Mouse (Mus musculus): ENCODE data around the gene Arl13b.

The Arl13b gene

DNA sequence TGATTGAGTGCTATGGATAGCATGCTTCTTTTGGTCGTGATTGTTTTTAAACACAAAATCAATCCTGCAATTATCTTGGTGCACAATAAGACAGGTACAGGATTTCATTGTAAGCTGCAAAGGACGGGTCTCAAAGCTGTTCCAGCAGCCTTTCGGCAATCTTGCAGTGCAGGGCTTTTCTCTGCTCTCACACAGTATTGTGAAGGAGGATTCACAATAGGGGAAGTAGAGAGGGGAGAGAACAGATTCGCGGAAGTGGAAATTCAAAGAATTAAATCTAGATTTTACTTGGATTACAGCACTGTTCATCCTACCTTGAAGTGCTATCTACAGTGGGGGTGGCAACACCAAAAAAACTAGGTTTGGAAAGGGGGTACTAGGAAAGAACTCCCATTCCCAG, 33.0 kb downstream of the Arl13b start:
- DNase-seq: no peak

DNA sequence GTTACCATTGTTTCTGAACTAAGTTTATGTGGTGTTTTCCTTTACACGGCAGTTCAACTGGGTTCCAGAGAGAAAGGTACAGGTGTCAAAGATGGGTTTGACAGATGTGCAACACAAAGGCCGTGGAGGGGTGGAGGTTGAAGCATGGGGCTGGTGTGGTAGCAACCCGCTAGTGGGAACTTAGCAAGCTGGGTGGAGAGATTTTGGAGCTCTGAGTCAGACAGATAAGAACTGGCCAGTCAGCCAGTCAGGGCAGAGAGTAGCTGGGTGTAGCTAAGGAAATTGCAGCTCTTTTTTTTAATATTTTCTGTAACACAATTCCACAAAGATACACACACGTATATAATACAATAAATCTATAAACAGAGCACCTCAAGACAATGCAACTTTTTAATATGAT, 36.0 kb downstream of the Arl13b start:
- DNase-seq: no peak

DNA sequence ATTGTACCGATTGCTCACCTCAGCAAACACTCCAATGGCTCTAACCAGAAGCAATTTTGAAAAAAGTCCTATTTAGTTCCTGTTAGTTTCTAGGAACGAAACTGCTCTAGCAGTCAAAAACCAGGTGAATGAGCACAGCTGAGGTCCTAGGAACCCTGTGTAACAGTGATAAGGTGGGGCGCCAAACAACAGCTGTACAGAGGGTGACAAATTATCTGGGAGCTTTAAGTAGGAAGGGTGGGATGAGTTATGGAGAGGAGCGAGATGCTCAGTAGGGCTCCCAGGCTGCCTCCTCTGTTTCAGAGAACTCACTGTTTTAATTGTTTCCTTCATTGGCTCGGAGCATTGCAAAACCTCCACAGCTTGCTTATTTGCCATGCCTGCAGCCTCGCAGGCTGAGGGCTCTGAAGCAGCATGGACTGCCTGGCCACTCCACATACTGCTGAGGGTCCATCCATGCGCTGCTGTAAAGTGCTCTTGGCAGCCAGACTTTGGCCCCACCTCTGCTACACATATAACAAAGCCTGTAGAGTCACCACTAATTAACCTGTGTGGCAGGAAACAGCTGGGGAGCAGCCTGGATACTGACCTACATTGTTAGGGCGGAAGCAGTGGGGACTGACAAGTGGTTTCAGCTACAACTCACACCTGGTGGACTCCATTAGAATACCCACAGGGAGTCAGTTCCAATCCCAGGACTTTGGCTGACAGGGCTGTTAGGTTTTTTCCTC, 39.4 kb downstream of the Arl13b start:
- DNase-seq: no peak

DNA sequence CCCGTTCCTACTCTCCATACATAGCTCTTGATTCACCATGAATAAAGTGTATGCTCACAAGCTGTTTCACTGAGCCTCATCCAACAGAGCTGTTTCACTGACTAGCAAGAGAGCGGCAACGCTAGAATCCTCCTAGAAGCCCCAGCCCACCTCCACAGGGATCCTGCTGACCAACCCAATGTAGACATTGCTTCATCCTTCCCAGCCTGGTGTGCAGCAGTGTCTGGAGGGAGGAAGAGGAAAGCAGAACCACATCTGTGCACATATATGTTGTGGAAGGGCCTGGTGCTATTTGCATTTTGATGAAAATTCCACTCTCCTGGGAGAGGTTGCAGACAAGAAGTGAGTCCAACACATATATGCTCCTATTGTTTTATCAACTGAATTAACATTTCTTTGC, 42.2 kb downstream of the Arl13b start:
- DNase-seq: no peak

DNA sequence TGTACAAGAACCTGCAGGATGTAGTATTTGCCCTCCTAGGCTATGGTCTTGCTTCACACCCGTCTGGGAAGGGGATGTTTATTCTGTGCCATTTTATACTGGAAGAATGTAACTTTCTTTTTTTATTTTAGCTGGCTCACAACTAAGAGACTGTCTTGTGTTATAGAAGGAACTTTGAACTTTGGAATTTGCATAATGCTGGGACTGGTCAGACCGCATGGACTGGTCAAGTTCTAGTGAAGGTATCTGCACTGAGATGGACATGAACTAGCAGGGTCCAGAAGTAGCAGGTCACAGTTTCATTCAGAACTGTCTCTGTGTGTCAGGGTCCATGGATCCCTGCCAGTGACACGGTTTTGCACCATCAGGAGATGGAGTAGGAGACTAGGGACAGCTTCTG, 47.0 kb downstream of the Arl13b start:
- DNase-seq: no peak

DNA sequence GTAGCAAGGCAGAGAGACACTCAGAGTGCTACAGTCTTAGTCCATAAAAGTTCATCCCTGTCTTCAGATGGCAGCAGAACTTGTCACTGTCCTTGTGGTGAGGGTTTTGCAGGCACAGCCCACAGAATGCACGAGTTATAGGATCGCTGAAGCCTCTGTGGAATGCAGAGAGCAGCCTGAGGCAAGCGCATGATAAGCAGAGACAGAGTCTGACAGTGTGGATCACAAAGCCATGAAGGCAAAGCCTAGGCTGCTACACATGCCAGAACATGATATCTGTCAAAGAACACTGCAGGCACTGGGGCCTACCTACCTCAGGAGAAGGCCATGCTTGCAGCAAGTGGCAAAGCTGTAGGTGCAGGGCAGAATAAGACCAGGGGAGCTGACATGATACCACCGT, 47.4 kb downstream of the Arl13b start:
- DNase-seq: no peak

DNA sequence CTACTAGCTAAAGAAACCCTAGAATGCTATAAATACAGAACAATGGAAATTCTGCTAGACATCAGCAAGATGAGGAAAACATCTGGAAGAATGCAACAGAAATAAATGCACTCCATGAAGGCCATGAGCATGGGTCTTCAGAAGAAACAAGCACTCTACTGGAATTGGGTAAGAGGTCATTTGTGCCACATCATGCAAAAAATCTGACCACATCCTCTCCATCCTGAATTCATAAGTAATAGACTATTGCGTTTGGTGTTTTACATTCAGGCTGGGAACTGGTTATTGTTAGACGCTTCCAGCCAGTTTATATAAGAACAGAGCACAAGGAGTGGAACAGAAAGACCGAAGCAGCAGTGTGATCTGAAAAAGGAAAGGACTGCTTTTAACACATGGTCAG, 48.0 kb downstream of the Arl13b start:
- DNase-seq: no peak

DNA sequence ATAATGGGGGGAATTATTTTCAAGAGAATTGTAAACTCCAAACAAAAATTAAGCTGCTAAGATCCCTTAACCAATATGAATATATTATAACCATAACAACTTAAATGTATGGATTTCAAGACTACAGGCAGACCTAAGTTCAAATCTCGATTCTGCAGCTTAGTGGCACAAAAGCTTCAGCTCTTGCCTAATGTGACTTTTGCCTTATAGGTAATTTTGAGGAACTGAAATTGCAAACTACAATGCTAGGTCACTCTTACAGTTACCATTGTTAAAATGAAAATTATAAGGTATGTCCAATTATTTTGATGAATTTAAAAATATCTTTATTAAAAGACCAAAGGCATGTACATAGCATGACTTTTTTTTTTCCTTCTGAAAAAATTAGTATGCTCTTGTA, 50.2 kb downstream of the Arl13b start:
- DNase-seq: no peak

DNA sequence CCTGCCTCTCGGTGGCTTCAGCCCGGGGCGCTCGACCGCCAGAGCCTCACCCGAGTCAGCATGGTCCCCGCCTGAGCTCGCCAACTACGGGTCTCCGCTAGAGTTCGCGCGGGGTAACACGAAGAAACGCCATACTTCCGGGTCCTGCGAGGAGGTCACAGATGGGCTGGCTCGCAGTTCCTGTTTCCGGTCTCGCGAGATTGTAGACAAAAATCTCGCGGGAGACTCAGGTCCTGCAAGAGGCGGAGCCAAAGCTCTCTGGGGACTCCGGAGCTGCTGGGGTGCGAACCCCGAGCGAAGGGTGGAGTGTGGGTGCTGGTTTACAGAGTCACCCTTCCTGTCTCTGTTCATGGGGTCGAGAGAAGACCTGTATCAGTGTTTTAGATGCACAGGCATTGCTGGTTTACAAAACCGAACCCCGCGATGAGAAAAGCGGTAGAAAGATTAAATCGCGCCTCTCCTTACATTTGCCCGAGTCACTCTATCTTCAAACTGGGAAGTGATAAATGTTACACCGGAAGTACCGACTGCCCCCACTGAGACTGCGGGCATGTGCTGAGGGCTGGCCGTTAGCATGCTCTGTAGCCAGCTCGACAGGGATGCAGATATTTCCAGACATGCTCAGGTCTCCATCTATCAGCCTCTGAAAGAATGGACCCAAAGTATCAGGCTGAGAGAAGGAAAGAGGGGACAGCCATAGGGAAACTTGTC, 60.1 kb downstream of the Arl13b start, which contains the start of gene Nsun3:
TSS of gene Nsun3 (minus strand) at position 198 of the 711 bp plus-strand sequence.
- peak; percentile 96 for DNase-seq

DNA sequence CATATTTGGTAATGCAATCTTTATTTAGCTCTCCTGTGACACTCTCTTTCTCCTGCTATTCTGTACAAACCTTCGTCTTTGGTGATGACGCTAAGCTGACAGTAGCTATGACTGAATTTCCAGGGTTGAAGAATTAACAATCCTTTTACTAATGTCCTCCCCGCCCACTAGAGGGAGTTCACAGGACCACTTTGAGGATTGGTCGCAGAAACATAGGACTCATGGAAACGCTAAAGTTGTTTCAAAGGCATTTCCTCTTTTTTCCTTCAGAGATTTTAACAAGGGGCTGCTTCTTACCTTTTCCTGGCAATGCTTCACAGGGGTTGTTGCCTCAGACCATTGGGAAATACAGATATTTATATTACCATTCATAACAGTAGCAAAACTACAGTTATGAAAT, 64.6 kb downstream of the Arl13b start:
- peak; percentile 18 for DNase-seq

DNA sequence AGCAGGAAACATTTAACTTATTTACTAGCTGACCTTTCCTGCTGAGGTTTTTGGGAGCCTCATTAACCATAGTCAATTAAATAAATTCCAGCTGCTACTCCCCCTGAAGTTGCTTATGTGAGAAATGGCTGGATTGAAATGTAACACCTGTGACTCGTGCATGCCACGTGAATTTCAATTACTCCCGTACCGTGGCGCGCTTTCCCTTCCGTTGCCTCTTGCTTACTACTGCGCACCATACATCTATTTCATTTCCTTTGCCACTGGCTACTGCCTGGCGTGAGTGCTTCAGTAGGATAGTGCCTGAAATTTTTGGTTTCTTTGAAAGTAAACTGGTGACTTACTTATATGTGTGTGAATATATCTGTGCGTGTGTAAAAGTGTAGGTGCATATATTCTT, 68.6 kb downstream of the Arl13b start:
- DNase-seq: no peak

DNA sequence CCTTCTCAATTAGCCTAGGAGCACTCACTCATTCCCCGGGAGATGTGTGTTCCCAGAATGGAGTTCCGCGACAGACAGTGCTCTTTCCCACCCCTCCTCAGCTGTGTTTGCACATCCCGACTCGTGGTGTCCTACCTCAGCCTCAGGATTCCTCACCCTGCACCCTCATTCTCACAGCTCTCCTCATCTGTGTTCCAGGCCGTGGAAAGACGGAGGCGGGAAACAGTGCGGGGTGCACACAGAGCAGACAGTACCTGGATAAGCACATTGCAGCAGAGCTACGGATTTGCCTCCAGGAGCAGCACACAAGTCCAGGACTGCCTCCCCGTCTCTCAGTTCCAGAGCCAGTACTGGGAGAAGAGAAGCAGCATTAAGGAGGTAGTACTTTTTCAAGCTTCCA, 70.8 kb downstream of the Arl13b start:
- no peak for DNase-seq

DNA sequence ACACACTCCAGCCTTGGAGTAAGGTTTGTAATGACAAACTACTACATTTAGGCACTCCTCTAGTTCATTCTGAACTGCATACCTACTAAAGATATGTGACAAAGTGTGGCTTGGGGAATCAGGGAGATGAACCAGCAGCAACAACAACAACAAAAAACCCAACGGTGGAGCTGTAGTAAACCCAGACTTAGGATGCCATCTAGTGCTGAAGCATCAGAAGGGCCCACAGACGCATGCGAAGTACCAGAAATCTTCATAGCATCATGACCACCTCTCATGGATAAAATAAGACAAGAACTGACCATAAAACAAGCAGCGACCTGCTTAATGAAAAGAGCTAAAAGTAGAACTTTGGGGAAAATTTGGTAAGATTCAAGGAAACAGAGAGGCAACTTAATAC, 73.4 kb downstream of the Arl13b start:
- DNase-seq: no peak

DNA sequence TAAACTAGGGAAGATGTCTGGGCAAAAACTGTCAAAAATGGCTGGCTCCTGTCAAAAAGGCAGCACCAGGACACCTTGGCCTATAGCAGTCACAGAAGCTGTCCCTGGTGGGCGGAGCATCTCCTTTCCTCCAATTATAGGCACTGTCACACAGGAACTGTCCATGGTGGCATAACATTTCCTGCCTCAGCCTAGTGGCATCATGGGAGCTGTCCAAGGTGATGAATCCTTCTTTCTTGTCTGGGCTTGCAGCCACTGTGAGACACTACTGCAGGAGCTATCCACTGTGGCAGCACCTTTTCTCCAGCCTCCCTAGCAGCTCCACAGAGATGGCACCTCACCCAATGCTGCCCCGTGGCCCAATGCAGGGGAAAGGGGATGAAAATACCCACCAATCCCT, 88.5 kb downstream of the Arl13b start:
- peak; percentile 11 for DNase-seq

DNA sequence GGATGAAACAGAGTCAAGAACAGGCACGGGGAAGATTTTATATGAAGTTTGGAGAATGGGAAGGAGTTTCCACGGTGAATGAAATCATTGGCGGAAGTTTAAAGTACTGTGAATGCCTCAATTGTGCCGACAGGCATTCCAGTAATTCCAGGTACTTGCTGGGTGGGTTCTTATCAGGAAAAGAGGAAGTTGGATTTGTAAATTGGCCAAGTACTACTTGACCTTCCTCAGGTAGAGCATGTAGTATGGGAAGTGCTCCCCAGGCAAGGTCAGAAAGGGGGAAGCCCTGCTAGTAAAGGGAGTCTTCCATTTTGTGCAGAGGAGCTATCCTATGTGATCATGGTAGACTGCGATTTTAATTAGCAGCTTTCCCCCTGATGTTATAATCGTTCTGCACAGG, 91.5 kb downstream of the Arl13b start:
- no peak for DNase-seq

DNA sequence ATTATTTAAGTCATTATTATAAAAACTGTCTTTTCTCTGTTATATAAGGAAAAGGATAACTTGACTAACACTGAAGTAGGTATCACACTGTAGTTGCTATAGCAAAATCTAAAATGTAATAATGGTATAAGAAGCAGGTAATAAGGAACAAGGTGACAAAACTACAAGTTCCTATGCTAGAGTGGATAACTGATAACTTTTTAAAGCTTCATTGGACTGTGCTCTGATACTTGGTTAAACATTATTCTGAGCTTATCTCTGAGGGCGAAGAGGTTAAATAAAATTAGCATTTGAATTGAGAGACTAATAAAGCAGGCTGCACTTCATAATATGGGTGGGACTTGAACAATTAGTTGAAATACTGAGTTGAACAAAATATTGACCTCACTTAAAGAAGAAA, 93.2 kb downstream of the Arl13b start:
- DNase-seq: no peak

DNA sequence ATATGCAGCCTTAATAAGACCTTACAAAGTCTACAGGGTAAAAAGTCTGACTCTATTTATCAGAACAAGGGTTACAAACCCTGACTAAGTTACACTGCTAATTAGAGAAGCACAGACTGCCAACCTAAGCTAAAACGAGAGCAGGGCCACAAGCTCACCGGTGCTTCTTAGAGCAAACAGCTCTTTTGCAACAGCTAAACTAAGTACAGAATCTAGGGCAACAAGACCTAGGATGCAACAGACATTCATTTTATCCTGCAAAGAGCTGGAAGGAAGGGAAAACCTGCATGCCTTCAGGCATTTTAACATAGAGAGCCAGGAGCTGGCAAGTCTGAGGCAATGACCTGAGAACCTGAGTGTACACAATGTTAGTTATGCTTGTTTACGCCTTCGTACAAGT, 93.8 kb downstream of the Arl13b start:
- no peak for DNase-seq

DNA sequence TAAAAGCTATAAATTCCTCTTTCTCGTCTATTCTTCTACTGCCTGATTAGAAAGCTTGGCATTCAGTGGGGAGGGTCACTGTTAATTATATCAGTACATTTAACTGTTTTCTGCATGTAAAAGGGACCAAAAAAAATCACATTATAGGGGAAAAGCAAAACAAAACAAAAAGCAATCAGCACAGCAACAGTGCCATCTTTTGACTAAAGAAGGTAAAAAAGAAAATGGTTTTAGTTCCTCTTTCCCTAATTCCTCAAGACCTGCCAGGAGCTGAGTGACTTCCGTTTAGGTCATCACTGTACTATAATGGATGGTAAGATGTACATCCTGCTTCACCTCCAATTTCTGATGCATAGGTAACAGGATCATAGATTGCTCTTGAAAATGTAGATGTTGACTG, 101.0 kb downstream of the Arl13b start:
- DNase-seq: no peak

Data from kidney, adult 9 months (tissue).